Mouse (Mus musculus) liver, adult 2 months (tissue): Measurements from ENCODE around the gene Gm49352. TPM values are rescaled to one million over a fixed set of nuclear protein-coding genes. Genes with fewer than 3 reads are reported as not detected.
"Not testable (repeated sequence)": the region's sequence is repeated elsewhere in the genome, so short reads cannot be mapped to it uniquely, and the experiment has no call there.

Source experiments
- DNase-seq: peaks from one replicate; pipeline ENCODE4 v3.0.0-alpha.2; 2011; ENCODE audit warnings: low read depth, low spot score; ENCODE audit errors: extremely low read depth
- H3K27ac ChIP-seq: fragments of 200-500 bp; replicated peaks from 2 replicates; pipeline ENCODE4 v1.5.1; 2012; ENCODE audit warnings: low read depth, mild to moderate bottlenecking, control low read depth, inconsistent platforms, low read length; ENCODE audit not compliant: insufficient read depth
- H3K27me3 ChIP-seq: fragments of 200-500 bp; 2 replicates; pipeline ENCODE4 v1.6.1; 2012; ENCODE audit warnings: mild to moderate bottlenecking, moderate library complexity, low read length, inconsistent platforms; ENCODE audit not compliant: control insufficient read depth, insufficient read depth
- H3K36me3 ChIP-seq: fragments of 200-500 bp; 2 replicates; pipeline ENCODE4 v1.6.1; 2012; ENCODE audit warnings: low read length, inconsistent platforms; ENCODE audit not compliant: control insufficient read depth, insufficient read depth
- H3K4me1 ChIP-seq: fragments of 200-500 bp; 2 replicates; pipeline ENCODE4 v1.6.1; 2011; ENCODE audit warnings: low read length; ENCODE audit not compliant: control insufficient read depth, insufficient read depth
- H3K4me3 ChIP-seq: fragments of 200-500 bp; 2 replicates; pipeline ENCODE4 v1.5.1; 2011; ENCODE audit warnings: low read depth, mild to moderate bottlenecking, control low read depth, low read length, moderate library complexity; ENCODE audit not compliant: insufficient read depth
- H3K79me2 ChIP-seq: fragments of 200-500 bp; 2 replicates; pipeline ENCODE4 v1.6.1; 2012; ENCODE audit warnings: inconsistent platforms, mild to moderate bottlenecking, low read length, moderate library complexity; ENCODE audit not compliant: control insufficient read depth, insufficient read depth
- H3K9ac ChIP-seq: fragments of 200-500 bp; 2 replicates; pipeline ENCODE4 v1.6.1; 2012; ENCODE audit warnings: low read depth, mild to moderate bottlenecking, control low read depth, inconsistent platforms, low read length
- CTCF ChIP-seq: fragments of 200-500 bp; IDR thresholded peaks from 2 replicates; pipeline ENCODE4 v1.5.1; 2011; ENCODE audit warnings: low read depth, low read length, control low read depth
- POLR2A ChIP-seq: fragments of 200-500 bp; IDR thresholded peaks from 2 replicates; pipeline ENCODE4 v1.6.1; 2011; ENCODE audit warnings: low read length, control low read depth; ENCODE audit not compliant: insufficient read depth; ENCODE audit errors: extremely low read depth
- WGBS: fragments of 180-500 bp; shearing (Covaris S2); methylation state at CpG from one replicate; pipeline ENCODE4 v1.1.7; 2018; 5-methylcytosine and 5-hydroxymethylcytosine counted together
- polyA plus RNA-seq: library from polyadenylated mRNA; depleted of rRNA; stranded (reverse); fragments of >200 nt; gene quantifications from 2 replicates; pipeline ENCODE4 v1.2.3, GENCODE M21; 2012; rRNA removed
- total RNA-seq: library from RNA; depleted of rRNA; stranded (reverse); fragments of >200 nt; gene quantifications from 2 replicates; pipeline ENCODE4 v1.2.3, GENCODE M21; 2014; rRNA removed

The Gm49352 gene
- total RNA-seq: not detected in 2 replicates
- not detected in 2 replicates for polyA plus RNA-seq

- WGBS: 24% methylated on average over 1 of the region's 1 CpGs
- H3K79me2 ChIP-seq, H3K36me3 ChIP-seq, DNase-seq, H3K4me3 ChIP-seq, H3K27ac ChIP-seq, H3K9ac ChIP-seq, H3K4me1 ChIP-seq, H3K27me3 ChIP-seq: not testable (repeated sequence)
Observed at GRCm38 (mm10) chr13:61568074-61568473, at the start of gene Gm49352. Gene Gm49352, minus strand, starts transcription at chr13:61568174.

GRCm38 (mm10) chr13:61570027-61570426 lies 2.1 kb upstream of the Gm49352 start, which contains the start of gene Cts3:
Gene Cts3, minus strand, starts transcription at chr13:61570127.
- Histone ChIP-seq H3K9ac (no peak within 1 kb of the TSS), H3K36me3 (no peaks in the 10 kb centered on the region), H3K79me2 (no peaks in the 10 kb centered on the region), H3K4me1 (no peaks in the 10 kb centered on the region), H3K27me3 (no peaks in the 10 kb centered on the region), H3K27ac (no peak within 1 kb of the TSS), H3K4me3 (no peak within 1 kb of the TSS)
- no peak for TF ChIP-seq CTCF
- no peak for TF ChIP-seq POLR2A
- no peak for DNase-seq

- no peaks in the 10 kb centered on the region for H3K4me1 ChIP-seq
- no peak within 1 kb of the TSS for H3K27ac ChIP-seq
- DNase-seq: no peak
Observed at GRCm38 (mm10) chr13:61541631-61542030, 26.3 kb downstream of the Gm49352 start, which contains the start of gene Ctsm. Gene Ctsm, minus strand, starts transcription at chr13:61541839.

More at GRCm38 (mm10) chr13:61541631-61542030, 26.3 kb downstream of the Gm49352 start, which contains the start of gene Ctsm:
- no peaks in the 10 kb centered on the region for H3K36me3 ChIP-seq
- no peak within 1 kb of the TSS for H3K9ac ChIP-seq
- H3K79me2 ChIP-seq: no peaks in the 10 kb centered on the region
- TF ChIP-seq CTCF (no peak), POLR2A (no peak)
- 55% methylated on average over 4 of the region's 4 CpGs for WGBS
- no peaks in the 10 kb centered on the region for H3K27me3 ChIP-seq
- H3K4me3 ChIP-seq: no peak within 1 kb of the TSS

Other genes starting within 250 kb of the Gm49352 start
- gene Cts7, start 210.0 kb downstream of the Gm49352 start, total RNA-seq: not detected in 2 replicates
- gene Cts7, start 210.0 kb downstream of the Gm49352 start, polyA plus RNA-seq: not detected in 2 replicates
- gene Ctsm, start 26.3 kb downstream of the Gm49352 start, total RNA-seq: not detected in 2 replicates
- not detected in 2 replicates for gene Ctsm, start 26.3 kb downstream of the Gm49352 start, polyA plus RNA-seq
- not detected in 2 replicates for gene Cts3, start 2.0 kb upstream of the Gm49352 start, total RNA-seq
- not detected in 2 replicates for gene Cts3, start 2.0 kb upstream of the Gm49352 start, polyA plus RNA-seq